Mouse (Mus musculus) heart, embryonic 13.5 days (tissue): Measurements from ENCODE around the gene Dab1. TPM values are rescaled to one million over a fixed set of nuclear protein-coding genes. Genes with fewer than 3 reads are reported as not detected.

Source experiments
- ATAC-seq: fragments of 200-750 bp; cut with Nextera tagmentation; 2 replicates; pipeline ENCODE4 v1.8.0; 2017; ENCODE audit warnings: moderate TSS enrichment; ENCODE audit not compliant: insufficient number of reproducible peaks, low FRiP score, low TSS enrichment; ENCODE audit errors: extremely low read depth
- H3K27ac ChIP-seq: fragments of 300-500 bp; sonication (generic); replicated peaks from 2 replicates; pipeline ENCODE4 v1.5.1; 2015; ENCODE audit warnings: moderate library complexity, mild to moderate bottlenecking, inconsistent platforms
- H3K27me3 ChIP-seq: fragments of 300-500 bp; sonication (generic); replicated peaks from 2 replicates; pipeline ENCODE4 v1.6.1; 2015; ENCODE audit warnings: mild to moderate bottlenecking, inconsistent platforms
- H3K36me3 ChIP-seq: fragments of 300-500 bp; sonication (generic); 2 replicates; pipeline ENCODE4 v1.6.1; 2015; ENCODE audit warnings: mild to moderate bottlenecking, inconsistent platforms
- H3K4me1 ChIP-seq: fragments of 300-500 bp; sonication (generic); 2 replicates; pipeline ENCODE4 v1.6.1; 2015; ENCODE audit warnings: inconsistent platforms
- H3K4me2 ChIP-seq: fragments of 300-500 bp; sonication (generic); 2 replicates; pipeline ENCODE4 v1.6.1; 2015; ENCODE audit warnings: inconsistent platforms, mild to moderate bottlenecking, moderate library complexity
- H3K4me3 ChIP-seq: fragments of 300-500 bp; sonication (generic); 2 replicates; pipeline ENCODE4 v1.5.1; 2015; ENCODE audit warnings: moderate library complexity, mild to moderate bottlenecking, inconsistent platforms
- H3K9ac ChIP-seq: fragments of 300-500 bp; sonication (generic); 2 replicates; pipeline ENCODE4 v1.6.1; 2015; ENCODE audit warnings: inconsistent platforms, mild to moderate bottlenecking, moderate library complexity
- H3K9me3 ChIP-seq: fragments of 300-500 bp; sonication (generic); 2 replicates; pipeline ENCODE4 v1.6.1; 2016; ENCODE audit warnings: inconsistent platforms
- WGBS: fragments of 180-500 bp; shearing (Covaris S2); methylation state at CpG from one replicate; pipeline ENCODE4 v1.1.7; 2015; ENCODE audit warnings: mixed read lengths; 5-methylcytosine and 5-hydroxymethylcytosine counted together
- polyA plus RNA-seq: library from polyadenylated mRNA; unstranded; fragments of >200 nt; fragmentation: Nextera tagmentation; extraction: Ambion mirVana; gene quantifications from 2 replicates; pipeline ENCODE4 v1.2.1, GENCODE M21; 2015

The Dab1 gene
- polyA plus RNA-seq, 1 experiment from 2014 or later, result 0.48 TPM

DNA sequence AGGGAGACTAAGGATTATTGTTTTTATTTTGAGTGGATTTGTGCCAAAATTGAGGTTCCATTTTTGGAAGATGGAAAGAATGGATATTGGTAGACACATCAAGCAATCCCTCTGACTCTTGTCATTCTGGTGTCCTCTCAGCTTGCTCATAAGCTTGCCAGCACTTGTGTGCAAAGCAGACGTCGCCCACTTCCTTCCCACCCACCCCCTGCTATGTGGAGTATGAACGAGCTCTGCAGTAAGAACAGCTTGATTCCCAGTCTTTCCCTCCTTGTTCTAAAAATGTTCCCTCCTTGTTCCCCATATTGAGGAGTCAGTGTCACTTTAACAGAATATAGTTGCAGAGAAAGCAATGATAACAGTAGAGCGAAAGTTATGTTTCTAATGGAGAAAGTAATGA, 11.0 kb downstream of the Dab1 start:
- no peaks in the 10 kb centered on the region for H3K4me1 ChIP-seq
- H3K27me3 ChIP-seq, result peaks cover 12% of the 10 kb centered on the region; the same call in 1 of the 2 replicates
- no peaks in the 10 kb centered on the region for H3K36me3 ChIP-seq
- no peak overlapping the region for H3K27ac ChIP-seq
- no peaks in the 10 kb centered on the region for H3K9me3 ChIP-seq
- ATAC-seq, result no peak
- 56% methylated on average over 4 of the region's 4 CpGs for WGBS
- no peak overlapping the region for H3K4me3 ChIP-seq
- no peak overlapping the region for H3K4me2 ChIP-seq
- H3K9ac ChIP-seq, result no peak overlapping the region

GRCm38 (mm10) chr4:103636168-103636776, 17.1 kb downstream of the Dab1 start:
- Histone ChIP-seq H3K4me3 (no peak overlapping the region), H3K27ac (no peak overlapping the region), H3K9ac (no peak overlapping the region), H3K4me2 (no peak overlapping the region), H3K4me1 (no peaks in the 10 kb centered on the region), H3K36me3 (no peaks in the 10 kb centered on the region), H3K27me3 (peaks cover 6% of the 10 kb centered on the region; the same call in 1 of the 2 replicates), H3K9me3 (no peaks in the 10 kb centered on the region)
- ATAC-seq, result no peak
- WGBS, result 60% methylated on average over 5 of the region's 5 CpGs

GRCm38 (mm10) chr4:103648209-103648896, 29.2 kb downstream of the Dab1 start:
- 55% methylated on average over 9 of the region's 9 CpGs for WGBS
- Histone ChIP-seq H3K27ac (no peak overlapping the region), H3K9ac (no peak overlapping the region), H3K9me3 (no peaks in the 10 kb centered on the region), H3K36me3 (no peaks in the 10 kb centered on the region), H3K27me3 (no peaks in the 10 kb centered on the region), H3K4me3 (no peak overlapping the region), H3K4me2 (no peak overlapping the region), H3K4me1 (no peaks in the 10 kb centered on the region)
- no peak for ATAC-seq

DNA sequence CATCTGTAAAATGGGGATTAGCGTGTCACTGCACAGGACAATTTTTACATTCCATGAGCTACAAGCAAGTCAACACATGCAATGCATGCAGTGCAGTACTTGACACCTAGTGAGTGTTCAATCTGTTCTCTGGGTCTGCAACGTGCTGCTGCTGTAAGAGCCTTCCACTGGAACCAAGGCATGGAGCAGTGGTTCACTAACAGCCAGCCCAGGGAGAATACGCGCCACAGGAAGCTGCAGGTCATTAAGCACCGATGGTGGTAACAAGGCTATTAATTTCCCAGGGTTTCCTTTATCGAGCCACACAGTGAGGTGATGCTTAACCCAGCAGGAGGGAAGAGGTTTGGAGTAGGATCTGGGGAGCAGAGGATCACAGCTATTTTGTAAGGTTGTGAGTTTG, 36.6 kb downstream of the Dab1 start:
- H3K9ac ChIP-seq, result no peak overlapping the region
- H3K27ac ChIP-seq, result no peak overlapping the region
- H3K4me2 ChIP-seq, result no peak overlapping the region
- WGBS, result 21% methylated on average over 6 of the region's 6 CpGs
- no peak for ATAC-seq
- H3K4me1 ChIP-seq, result 0 out of 2 replicates have a peak, but pooled peaks cover 9% of the 10 kb centered on the region
- peaks cover 37% of the 10 kb centered on the region for H3K27me3 ChIP-seq
- H3K4me3 ChIP-seq, result no peak overlapping the region
- no peaks in the 10 kb centered on the region for H3K36me3 ChIP-seq
- H3K9me3 ChIP-seq, result no peaks in the 10 kb centered on the region

- 33% methylated on average over 1 of the region's 1 CpGs for WGBS
- Histone ChIP-seq H3K27ac (no peak overlapping the region), H3K9me3 (no peaks in the 10 kb centered on the region), H3K4me1 (no peaks in the 10 kb centered on the region), H3K4me2 (no peak overlapping the region), H3K4me3 (no peak overlapping the region), H3K27me3 (peaks cover 22% of the 10 kb centered on the region), H3K36me3 (no peaks in the 10 kb centered on the region), H3K9ac (no peak overlapping the region)
- ATAC-seq, result no peak
Measured at GRCm38 (mm10) chr4:103661386-103661785, 42.2 kb downstream of the Dab1 start.

DNA sequence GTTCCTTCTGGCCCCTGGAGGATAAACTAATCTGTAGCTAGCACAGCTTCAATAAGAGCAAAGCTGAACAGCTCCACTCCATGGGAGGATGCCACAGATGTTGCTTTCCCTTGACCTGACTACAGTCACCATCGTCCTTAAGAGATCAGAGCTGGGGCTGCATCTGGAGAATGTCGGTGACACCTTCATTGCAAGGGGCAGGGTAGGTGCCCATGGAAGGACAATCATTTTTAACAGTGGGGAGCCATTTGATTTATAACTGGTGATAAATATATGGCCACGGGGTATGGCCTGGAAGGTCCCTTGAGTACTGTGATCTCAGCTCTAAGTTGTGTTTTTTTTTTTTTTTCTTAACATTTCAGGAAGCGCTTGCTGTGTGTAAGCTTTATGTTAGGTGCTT, 48.3 kb downstream of the Dab1 start:
- ATAC-seq, result no peak
- Histone ChIP-seq H3K4me2 (no peak overlapping the region), H3K4me3 (no peak overlapping the region), H3K9me3 (no peaks in the 10 kb centered on the region), H3K4me1 (no peaks in the 10 kb centered on the region), H3K27me3 (no peaks in the 10 kb centered on the region), H3K9ac (no peak overlapping the region), H3K36me3 (no peaks in the 10 kb centered on the region), H3K27ac (no peak overlapping the region)
- 59% methylated on average over 4 of the region's 4 CpGs for WGBS

DNA sequence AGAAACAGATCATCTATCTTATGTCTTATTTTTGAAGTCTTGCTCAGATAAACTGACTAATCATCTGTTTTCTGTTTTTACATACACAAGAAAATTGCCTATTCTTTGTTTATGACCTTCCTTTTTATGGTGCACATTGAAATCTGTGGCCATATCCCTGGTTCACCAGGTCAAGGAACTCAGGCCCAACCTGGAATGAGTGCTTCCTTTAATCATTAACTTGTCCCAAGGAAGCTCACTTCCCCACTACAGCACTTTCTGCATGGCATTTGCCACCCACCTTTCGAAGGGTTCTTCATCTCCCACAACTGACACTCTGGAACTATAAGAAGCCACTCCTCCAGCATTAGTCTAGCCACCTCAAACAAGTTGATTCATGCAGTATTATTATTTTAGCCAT, 58.0 kb downstream of the Dab1 start:
- WGBS, result 66% methylated on average over 1 of the region's 1 CpGs
- no peak for ATAC-seq

GRCm38 (mm10) chr4:103678501-103678900, 59.3 kb downstream of the Dab1 start:
- no peak overlapping the region for H3K27ac ChIP-seq
- 72% methylated on average over 6 of the region's 6 CpGs for WGBS
- H3K4me1 ChIP-seq, result peaks cover 3% of the 10 kb centered on the region; the same call in 1 of the 2 replicates
- no peak overlapping the region for H3K4me3 ChIP-seq
- H3K36me3 ChIP-seq, result no peaks in the 10 kb centered on the region
- H3K9me3 ChIP-seq, result no peaks in the 10 kb centered on the region
- no peak overlapping the region for H3K9ac ChIP-seq
- no peak overlapping the region for H3K4me2 ChIP-seq
- ATAC-seq, result no peak
- no peaks in the 10 kb centered on the region for H3K27me3 ChIP-seq

More for the DNA sequence above, 58.0 kb downstream of the Dab1 start:
- no peaks in the 10 kb centered on the region for H3K27me3 ChIP-seq
- H3K4me2 ChIP-seq, result no peak overlapping the region
- H3K27ac ChIP-seq, result no peak overlapping the region
- H3K9me3 ChIP-seq, result no peaks in the 10 kb centered on the region
- H3K36me3 ChIP-seq, result no peaks in the 10 kb centered on the region
- H3K4me3 ChIP-seq, result no peak overlapping the region
- H3K9ac ChIP-seq, result no peak overlapping the region
- peaks cover 3% of the 10 kb centered on the region; the same call in 1 of the 2 replicates for H3K4me1 ChIP-seq

- ATAC-seq, result no peak
- Histone ChIP-seq H3K9me3 (no peaks in the 10 kb centered on the region), H3K4me3 (no peak overlapping the region), H3K4me1 (no peaks in the 10 kb centered on the region), H3K4me2 (no peak overlapping the region), H3K36me3 (no peaks in the 10 kb centered on the region), H3K27ac (no peak overlapping the region), H3K9ac (no peak overlapping the region), H3K27me3 (no peaks in the 10 kb centered on the region)
- 63% methylated on average over 4 of the region's 4 CpGs for WGBS
Measured at GRCm38 (mm10) chr4:103685136-103685535, 66.0 kb downstream of the Dab1 start.

GRCm38 (mm10) chr4:103691717-103692116, 72.6 kb downstream of the Dab1 start:
- Histone ChIP-seq H3K4me3 (no peak overlapping the region), H3K9ac (no peak overlapping the region), H3K36me3 (no peaks in the 10 kb centered on the region), H3K9me3 (no peaks in the 10 kb centered on the region), H3K27me3 (no peaks in the 10 kb centered on the region; the same call in 1 of the 2 replicates), H3K4me1 (no peaks in the 10 kb centered on the region), H3K27ac (no peak overlapping the region), H3K4me2 (no peak overlapping the region)
- no peak for ATAC-seq
- 49% methylated on average over 3 of the region's 3 CpGs for WGBS

DNA sequence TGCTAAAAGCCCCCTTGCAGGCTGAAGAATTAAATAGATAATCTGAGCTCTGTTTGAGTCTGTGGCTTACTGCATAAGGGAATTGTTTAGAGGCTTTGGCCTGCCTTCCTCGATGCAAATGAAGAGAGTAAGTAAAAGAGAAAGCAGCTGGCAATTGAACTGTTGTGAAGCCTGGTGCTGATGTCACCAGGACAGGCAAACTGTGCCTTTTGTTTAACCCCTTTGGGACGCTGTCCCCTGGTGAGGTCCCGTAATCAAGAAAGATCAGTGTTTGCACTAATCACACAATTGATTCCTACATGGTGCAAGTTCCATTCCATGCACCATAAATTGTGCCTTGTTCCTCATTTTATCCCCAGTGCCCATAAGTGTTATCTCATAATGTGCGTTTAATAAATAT, 80.6 kb downstream of the Dab1 start:
- Histone ChIP-seq H3K4me1 (no peaks in the 10 kb centered on the region), H3K27ac (no peak overlapping the region), H3K9me3 (no peaks in the 10 kb centered on the region), H3K9ac (no peak overlapping the region), H3K27me3 (no peaks in the 10 kb centered on the region), H3K4me2 (no peak overlapping the region), H3K4me3 (no peak overlapping the region), H3K36me3 (no peaks in the 10 kb centered on the region)
- 50% methylated on average over 4 of the region's 4 CpGs for WGBS
- no peak for ATAC-seq

GRCm38 (mm10) chr4:103700392-103700791, 81.2 kb downstream of the Dab1 start:
- no peaks in the 10 kb centered on the region for H3K27me3 ChIP-seq
- no peaks in the 10 kb centered on the region for H3K4me1 ChIP-seq
- no peak overlapping the region for H3K4me3 ChIP-seq
- WGBS, result 57% methylated on average over 6 of the region's 6 CpGs
- H3K9ac ChIP-seq, result no peak overlapping the region
- no peaks in the 10 kb centered on the region for H3K9me3 ChIP-seq
- ATAC-seq, result no peak
- no peak overlapping the region for H3K27ac ChIP-seq
- no peaks in the 10 kb centered on the region for H3K36me3 ChIP-seq
- no peak overlapping the region for H3K4me2 ChIP-seq
